Mouse (Mus musculus) MEL (cell line): ENCODE data around the gene Slc22a17.

ENCODE experiments used
- CHD2 ChIP-seq: IDR thresholded peaks from 2 replicates; pipeline ENCODE4 v1.6.1; 2011; ENCODE audit warnings: low read length, improper control_type of control experiment
- CTCF ChIP-seq, 3 experiments: IDR thresholded peaks in 2 of 3; conservative IDR thresholded peaks in 1 of 3; 2 replicates each; pipeline ENCODE4 v1.5.1; 2011 to 2012; ENCODE audit warnings: low read length in 3 of 3, low read depth in 2 of 3, mild to moderate bottlenecking in 2 of 3, improper control_type of control experiment in 1 of 3, inconsistent platforms in 1 of 3, mixed read lengths in 1 of 3, moderate library complexity in 1 of 3; ENCODE audit not compliant: control insufficient read depth in 1 of 3, insufficient read depth in 1 of 3, poor library complexity in 1 of 3, severe bottlenecking in 1 of 3
- ELF1 ChIP-seq: IDR thresholded peaks from 2 replicates; pipeline ENCODE4 v1.6.1; 2014; ENCODE audit warnings: low read depth, mild to moderate bottlenecking, inconsistent platforms, low read length, improper control_type of control experiment, moderate library complexity
- EP300 ChIP-seq, 2 experiments: IDR thresholded peaks; 2 replicates each; pipeline ENCODE4 v1.6.1; 2011; ENCODE audit warnings: improper control_type of control experiment in 2 of 2, low read length in 2 of 2, low read depth in 1 of 2, mild to moderate bottlenecking in 1 of 2
- ETS1 ChIP-seq: IDR thresholded peaks from 2 replicates; pipeline ENCODE4 v1.6.1; 2012; ENCODE audit warnings: low read depth, mild to moderate bottlenecking, inconsistent platforms, low read length, improper control_type of control experiment, moderate library complexity
- MAX ChIP-seq: IDR thresholded peaks from 2 replicates; pipeline ENCODE4 v1.6.1; 2011; ENCODE audit warnings: low read length, improper control_type of control experiment
- POLR2A ChIP-seq, 2 experiments: IDR thresholded peaks; 2 replicates each; pipeline ENCODE4 v1.6.1; 2011 to 2012; ENCODE audit warnings: low read length in 2 of 2, mild to moderate bottlenecking in 2 of 2, control low read depth in 1 of 2, improper control_type of control experiment in 1 of 2, low read depth in 1 of 2, moderate library complexity in 1 of 2; ENCODE audit not compliant: control insufficient read depth in 1 of 2, insufficient read depth in 1 of 2, poor library complexity in 1 of 2
- POLR2AphosphoS5 ChIP-seq: IDR thresholded peaks from 2 replicates; pipeline ENCODE4 v1.6.1; 2012; ENCODE audit warnings: low read depth, borderline replicate concordance, mild to moderate bottlenecking, inconsistent platforms, low read length, moderate library complexity, mixed read lengths
- TAL1 ChIP-seq: IDR thresholded peaks from 2 replicates; pipeline ENCODE4 v1.6.1; 2012; ENCODE audit warnings: mild to moderate bottlenecking, inconsistent platforms, low read length, moderate library complexity, mixed read lengths

DNA sequence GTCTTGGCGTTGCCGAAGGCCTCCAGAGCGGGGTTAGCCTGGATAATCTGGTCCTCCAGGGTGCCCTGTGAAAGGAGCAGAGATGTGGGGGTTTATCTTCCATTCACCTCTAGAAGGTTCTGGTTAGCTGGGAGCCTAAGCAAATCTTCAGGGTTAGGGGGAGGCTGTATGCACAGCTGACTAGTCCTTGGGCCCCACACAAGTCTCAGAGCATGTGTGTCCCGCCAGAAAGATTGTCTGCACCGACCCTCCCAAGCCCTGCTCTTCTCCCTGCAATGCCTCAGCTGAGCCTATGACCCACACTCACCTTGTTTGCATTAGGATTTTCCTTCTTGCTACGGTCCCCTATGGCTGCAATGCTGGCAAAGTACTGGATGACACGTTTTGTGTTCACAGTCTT, 49.8 kb upstream of the Slc22a17 start:
- no peak for TF ChIP-seq POLR2A (IDR thresholded peaks at IDR 0.05; ENCODE audit: control insufficient read depth in 1 of 2, insufficient read depth in 1 of 2, low read depth in 1 of 2, low read length in 2 of 2, poor library complexity in 1 of 2)
- no peak for TF ChIP-seq MAX
- no peak for TF ChIP-seq CTCF (IDR thresholded peaks at IDR 0.05 in 2 of 3, conservative IDR thresholded peaks at IDR 0.05 in 1 of 3; ENCODE audit: control insufficient read depth in 1 of 3, insufficient read depth in 1 of 3, low read depth in 2 of 3, low read length in 3 of 3, poor library complexity in 1 of 3, severe bottlenecking in 1 of 3)
- TF ChIP-seq EP300 (IDR thresholded peaks at IDR 0.05; ENCODE audit: low read depth in 1 of 2, low read length in 2 of 2): no peak
- TF ChIP-seq TAL1: no peak
- TF ChIP-seq POLR2AphosphoS5: no peak
- no peak for TF ChIP-seq ELF1
- no peak for TF ChIP-seq ETS1
- TF ChIP-seq CHD2: no peak
